Mouse (Mus musculus) heart, postnatal 0 days (tissue): ENCODE measurements around the gene Pthlh.

Experiments
- CTCF ChIP-seq: IDR thresholded peaks from 2 replicates; pipeline ENCODE4 v1.5.1; 2016; ENCODE audit warnings: antibody characterized with exemption, control low read depth, low read depth
- EP300 ChIP-seq: IDR thresholded peaks from 2 replicates; pipeline ENCODE4 v1.6.1; 2016; ENCODE audit warnings: antibody characterized with exemption, low read depth

GRCm38 (mm10) chr6:147261616-147262015, 2.4 kb downstream of the Pthlh start:
- TF ChIP-seq CTCF, result no peak
- no peak for TF ChIP-seq EP300
